Mouse (Mus musculus): ENCODE results near the gene 2610528A11Rik.
"Not testable (repeated sequence)": the region's sequence is repeated elsewhere in the genome, so short reads cannot be mapped to it uniquely, and the experiment has no call there.

The 2610528A11Rik gene

GRCm38 (mm10) chr14:37113922-37114321, at the start of gene 2610528A11Rik:
Gene 2610528A11Rik (minus strand): TSS chr14:37114022.
- DNase-seq (ENCODE audit: low spot score in 2 of 2): no peak

- DNase-seq (ENCODE audit: low spot score in 2 of 2): no peak
Observed at GRCm38 (mm10) chr14:37163277-37163956, 49.6 kb upstream of the 2610528A11Rik start.

GRCm38 (mm10) chr14:37154391-37154790, 40.6 kb upstream of the 2610528A11Rik start:
- no peak for DNase-seq (ENCODE audit: low spot score in 2 of 2)

- DNase-seq (ENCODE audit: low spot score in 2 of 2): no peak
Observed at GRCm38 (mm10) chr14:37139051-37139710, 25.4 kb upstream of the 2610528A11Rik start.

GRCm38 (mm10) chr14:37137596-37137995, 23.8 kb upstream of the 2610528A11Rik start:
- DNase-seq (ENCODE audit: low spot score in 2 of 2): not testable (repeated sequence)

- DNase-seq (ENCODE audit: low spot score in 2 of 2): no peak
Observed at GRCm38 (mm10) chr14:37136110-37136509, 22.3 kb upstream of the 2610528A11Rik start.

GRCm38 (mm10) chr14:37135671-37136070, 21.8 kb upstream of the 2610528A11Rik start:
- DNase-seq (ENCODE audit: low spot score in 2 of 2): no peak

GRCm38 (mm10) chr14:37135127-37135593, 21.3 kb upstream of the 2610528A11Rik start, which contains the start of gene Ghitm:
Gene Ghitm (minus strand): TSS chr14:37135272.
- peak; percentile 99 for DNase-seq (ENCODE audit: low spot score in 2 of 2)

- peak in 1 of 2 experiments; percentile 28 for DNase-seq (ENCODE audit: low spot score in 2 of 2)
Observed at GRCm38 (mm10) chr14:37134304-37135126, 20.7 kb upstream of the 2610528A11Rik start.

GRCm38 (mm10) chr14:37127652-37128051, 13.8 kb upstream of the 2610528A11Rik start:
- DNase-seq (ENCODE audit: low spot score in 2 of 2): no peak

- DNase-seq (ENCODE audit: low spot score in 2 of 2): no peak
Observed at GRCm38 (mm10) chr14:37119233-37119632, 5.4 kb upstream of the 2610528A11Rik start.

- DNase-seq (ENCODE audit: low spot score in 2 of 2): no peak
Observed at GRCm38 (mm10) chr14:37112931-37113330, 891 bp downstream of the 2610528A11Rik start.

- DNase-seq (ENCODE audit: low spot score in 2 of 2): no peak
Observed at GRCm38 (mm10) chr14:37111371-37111770, 2.5 kb downstream of the 2610528A11Rik start.

- DNase-seq (ENCODE audit: low spot score in 2 of 2): no peak
Observed at GRCm38 (mm10) chr14:37110456-37110855, 3.4 kb downstream of the 2610528A11Rik start.

- DNase-seq (ENCODE audit: low spot score in 2 of 2): no peak
Observed at GRCm38 (mm10) chr14:37109975-37110374, 3.8 kb downstream of the 2610528A11Rik start.

- DNase-seq (ENCODE audit: low spot score in 2 of 2): no peak
Observed at GRCm38 (mm10) chr14:37109460-37109859, 4.4 kb downstream of the 2610528A11Rik start.

- DNase-seq (ENCODE audit: low spot score in 2 of 2): no peak
Observed at GRCm38 (mm10) chr14:37105846-37106245, 8.0 kb downstream of the 2610528A11Rik start.

- DNase-seq (ENCODE audit: low spot score in 2 of 2): no peak
Observed at GRCm38 (mm10) chr14:37104747-37105146, 9.1 kb downstream of the 2610528A11Rik start.

GRCm38 (mm10) chr14:37102484-37102883, 11.3 kb downstream of the 2610528A11Rik start:
- no peak for DNase-seq (ENCODE audit: low spot score in 2 of 2)

GRCm38 (mm10) chr14:37101531-37101930, 12.3 kb downstream of the 2610528A11Rik start:
- DNase-seq (ENCODE audit: low spot score in 2 of 2): no peak

GRCm38 (mm10) chr14:37097956-37098530, 15.8 kb downstream of the 2610528A11Rik start, which contains the start of gene Cdhr1:
Gene Cdhr1 (minus strand): TSS chr14:37098347.
- no peak for DNase-seq (ENCODE audit: low spot score in 2 of 2)

GRCm38 (mm10) chr14:37095556-37095955, 18.3 kb downstream of the 2610528A11Rik start:
- DNase-seq (ENCODE audit: low spot score in 2 of 2): no peak

All from right cerebral cortex, postnatal 36 days (tissue).